Comparison of ENCODE assay signal across 10 mouse cellular contexts in the genomic region with DNA sequence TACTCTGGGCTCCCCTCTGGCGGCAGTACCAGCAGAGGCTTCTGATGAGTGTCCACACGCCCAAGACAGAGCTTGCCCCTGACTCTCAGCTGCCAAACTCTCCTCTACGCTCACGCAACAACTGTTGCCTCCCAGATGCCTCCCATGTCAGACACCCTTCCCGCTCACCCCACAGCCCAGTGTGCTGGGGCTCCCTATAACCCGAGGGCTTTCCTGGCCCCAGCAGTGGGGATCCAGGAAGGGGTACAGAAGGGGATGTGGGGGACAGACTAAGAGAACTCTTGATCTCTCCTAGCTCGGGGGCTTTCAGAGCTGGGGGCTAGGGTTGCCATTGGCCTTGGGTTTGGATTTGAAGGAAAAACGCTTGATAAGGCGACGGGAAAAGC. TPM values are rescaled to one million over a fixed set of nuclear protein-coding genes. Genes with fewer than 3 reads are reported as not detected.
A peak's percentile ranks its signal among the peaks of the same experiment; 100 is the strongest.
DNase-seq lines count a peak whose midpoint lies in the region; ATAC-seq lines count a peak whose summit lies in the region.
"Had no signal": no experiment of that assay in that cellular context is flagged by ENCODE, and none has a peak within 500 bp of the region (broad histone marks: within the 10 kb centered on the region; RNA-seq: fewer than 3 reads in every experiment).

No protein-coding gene starts in this region.

- no peaks in the 10 kb centered on the region for H3K4me1 ChIP-seq in hindbrain, embryonic 14.5 days (replicated peaks; ENCODE audit: control insufficient read depth, insufficient read depth, low read length)
- no peaks in the 10 kb centered on the region; the same call in 1 of the 2 replicates for H3K4me1 ChIP-seq in hindbrain, embryonic 16.5 days (ENCODE audit: control insufficient read depth, insufficient read depth, low read depth, low read length)
- H3K4me1 ChIP-seq in midbrain, embryonic 13.5 days (replicated peaks), result peaks cover 12% of the 10 kb centered on the region
- no peaks in the 10 kb centered on the region for H3K4me1 ChIP-seq in midbrain, embryonic 16.5 days (ENCODE audit: control insufficient read depth, insufficient read depth, low read length)
- peaks cover 11% of the 10 kb centered on the region for H3K4me1 ChIP-seq in intestine, embryonic 16.5 days (ENCODE audit: control insufficient read depth, insufficient read depth, low read length)
- H3K4me1 ChIP-seq in stomach, embryonic 15.5 days, result peaks cover 13% of the 10 kb centered on the region

- no peak overlapping the region for H3K4me2 ChIP-seq in hindbrain, embryonic 14.5 days (replicated peaks)
- H3K4me2 ChIP-seq in hindbrain, embryonic 16.5 days (ENCODE audit: low read length), result no peak overlapping the region
- no peak overlapping the region for H3K4me2 ChIP-seq in midbrain, embryonic 13.5 days (replicated peaks)
- no peak overlapping the region for H3K4me2 ChIP-seq in midbrain, embryonic 16.5 days (ENCODE audit: low read length)
- H3K4me2 ChIP-seq in intestine, embryonic 16.5 days (ENCODE audit: low read depth, low read length), result peak overlapping the region; percentile 30; the same call in 1 of the 2 replicates
- H3K4me2 ChIP-seq in stomach, embryonic 15.5 days, result peak overlapping the region; percentile 39

- no peaks in the 10 kb centered on the region for H3K9me3 ChIP-seq in hindbrain, embryonic 14.5 days (ENCODE audit: control insufficient read depth, low read length)
- H3K9me3 ChIP-seq in hindbrain, embryonic 16.5 days (ENCODE audit: control insufficient read depth, low read length), result no peaks in the 10 kb centered on the region
- no peaks in the 10 kb centered on the region for H3K9me3 ChIP-seq in midbrain, embryonic 13.5 days
- H3K9me3 ChIP-seq in midbrain, embryonic 16.5 days (replicated peaks; ENCODE audit: control insufficient read depth, low read length, poor library complexity, severe bottlenecking), result no peaks in the 10 kb centered on the region
- no peaks in the 10 kb centered on the region for H3K9me3 ChIP-seq in intestine, embryonic 16.5 days (ENCODE audit: control insufficient read depth, low read length)
- no peaks in the 10 kb centered on the region for H3K9me3 ChIP-seq in stomach, embryonic 15.5 days
- H3K9me3 ChIP-seq: limb, embryonic 12.5 days had no signal

- no peaks in the 10 kb centered on the region for H3K27me3 ChIP-seq in hindbrain, embryonic 14.5 days (ENCODE audit: control insufficient read depth, insufficient read depth, low read length)
- no peaks in the 10 kb centered on the region for H3K27me3 ChIP-seq in hindbrain, embryonic 16.5 days (replicated peaks; ENCODE audit: control insufficient read depth, insufficient read depth, low read length)
- 0 out of 2 replicates have a peak, but pooled peaks cover 3% of the 10 kb centered on the region for H3K27me3 ChIP-seq in midbrain, embryonic 13.5 days
- H3K27me3 ChIP-seq in midbrain, embryonic 16.5 days (ENCODE audit: control insufficient read depth, insufficient read depth, low read depth, low read length), result no peaks in the 10 kb centered on the region
- no peaks in the 10 kb centered on the region for H3K27me3 ChIP-seq in intestine, embryonic 16.5 days (replicated peaks; ENCODE audit: control insufficient read depth, insufficient read depth, low read length)
- H3K27me3 ChIP-seq in stomach, embryonic 15.5 days (replicated peaks), result no peaks in the 10 kb centered on the region

- H3K9ac ChIP-seq in hindbrain, embryonic 14.5 days, result no peak overlapping the region
- no peak overlapping the region for H3K9ac ChIP-seq in hindbrain, embryonic 16.5 days (ENCODE audit: low read depth, low read length)
- H3K9ac ChIP-seq in midbrain, embryonic 13.5 days (replicated peaks), result 0 out of 2 replicates have a peak overlapping the region, but pooled peaks have one; percentile 36
- H3K9ac ChIP-seq in midbrain, embryonic 16.5 days (ENCODE audit: low read depth, low read length), result no peak overlapping the region
- H3K9ac ChIP-seq in intestine, embryonic 16.5 days (ENCODE audit: low read depth, low read length), result peak overlapping the region; percentile 44
- no peak overlapping the region for H3K9ac ChIP-seq in stomach, embryonic 15.5 days

- no peak for ATAC-seq in hindbrain, embryonic 14.5 days (ENCODE audit: low FRiP score)
- no peak for ATAC-seq in hindbrain, embryonic 16.5 days
- no peak for ATAC-seq in midbrain, embryonic 13.5 days
- ATAC-seq in midbrain, embryonic 16.5 days, result no peak
- ATAC-seq in intestine, embryonic 16.5 days, result peak; percentile 9; the same call in 1 of the 2 replicates
- ATAC-seq in stomach, embryonic 15.5 days (ENCODE audit: insufficient read depth, low FRiP score, low read depth), result no peak

- peaks cover 51% of the 10 kb centered on the region for H3K36me3 ChIP-seq in hindbrain, embryonic 14.5 days (replicated peaks; ENCODE audit: control insufficient read depth, insufficient read depth)
- H3K36me3 ChIP-seq in hindbrain, embryonic 16.5 days (ENCODE audit: control insufficient read depth, insufficient read depth, low read length), result peaks cover 12% of the 10 kb centered on the region
- H3K36me3 ChIP-seq in midbrain, embryonic 13.5 days, result peaks cover 45% of the 10 kb centered on the region
- H3K36me3 ChIP-seq in midbrain, embryonic 16.5 days (ENCODE audit: control insufficient read depth, insufficient read depth, low read length), result peaks cover 19% of the 10 kb centered on the region
- peaks cover 7% of the 10 kb centered on the region; the same call in 1 of the 2 replicates for H3K36me3 ChIP-seq in intestine, embryonic 16.5 days (ENCODE audit: control insufficient read depth, insufficient read depth, low read length)
- peaks cover 23% of the 10 kb centered on the region for H3K36me3 ChIP-seq in stomach, embryonic 15.5 days

- 25% methylated on average over 10 of the region's 10 CpGs for WGBS in hindbrain, embryonic 14.5 days
- 31% methylated on average over 10 of the region's 10 CpGs for WGBS in hindbrain, embryonic 16.5 days
- WGBS in midbrain, embryonic 13.5 days, result 27% methylated on average over 10 of the region's 10 CpGs
- WGBS in midbrain, embryonic 16.5 days, result 28% methylated on average over 10 of the region's 10 CpGs
- 40% methylated on average over 10 of the region's 10 CpGs for WGBS in intestine, embryonic 16.5 days
- WGBS in stomach, embryonic 15.5 days, result 36% methylated on average over 10 of the region's 10 CpGs

- DNase-seq in hindbrain, embryonic 14.5 days (ENCODE audit: low spot score), result no peak
- DNase-seq in urinary bladder, postnatal 14 days (ENCODE audit: low spot score), result no peak
- DNase-seq in adrenal gland, postnatal 10 days, result no peak
- DNase-seq: cerebellum, postnatal 25 days had no signal

- no peak overlapping the region for H3K4me3 ChIP-seq in hindbrain, embryonic 14.5 days (replicated peaks; ENCODE audit: low read length)
- no peak overlapping the region for H3K4me3 ChIP-seq in hindbrain, embryonic 16.5 days (ENCODE audit: low read length)
- no peak overlapping the region for H3K4me3 ChIP-seq in midbrain, embryonic 13.5 days (replicated peaks)
- H3K4me3 ChIP-seq in midbrain, embryonic 16.5 days (ENCODE audit: low read depth, low read length), result no peak overlapping the region
- no peak overlapping the region for H3K4me3 ChIP-seq in intestine, embryonic 16.5 days (ENCODE audit: low read length)
- peak overlapping the region; percentile 25; the same call in 1 of the 2 replicates for H3K4me3 ChIP-seq in stomach, embryonic 15.5 days (replicated peaks)
- H3K4me3 ChIP-seq: limb, embryonic 12.5 days had no signal

- H3K27ac ChIP-seq in hindbrain, embryonic 14.5 days, result peak overlapping the region; percentile 29; the same call in 1 of the 2 replicates
- no peak overlapping the region for H3K27ac ChIP-seq in hindbrain, embryonic 16.5 days (ENCODE audit: low read depth, low read length)
- H3K27ac ChIP-seq in midbrain, embryonic 13.5 days, result no peak overlapping the region; the same call in 1 of the 2 replicates
- no peak overlapping the region for H3K27ac ChIP-seq in midbrain, embryonic 16.5 days (ENCODE audit: low read length)
- peak overlapping the region; percentile 30; the same call in 1 of the 2 replicates for H3K27ac ChIP-seq in intestine, embryonic 16.5 days (ENCODE audit: low read length)
- H3K27ac ChIP-seq in stomach, embryonic 15.5 days, result peak overlapping the region; percentile 55
- H3K27ac ChIP-seq: limb, embryonic 12.5 days had no signal

RNA-seq across cellular contexts. Expression of gene Hinfp, which starts 5.3 kb away (rescaled TPM):
- polyA plus RNA-seq in hindbrain, embryonic 14.5 days (2014; fragmentation: Nextera tagmentation; extraction: Ambion mirVana), result 17.4 and 17.9 TPM in 2 replicates
- polyA plus RNA-seq in hindbrain, embryonic 16.5 days (2015; fragmentation: Nextera tagmentation; extraction: Ambion mirVana), result 22.3 and 26.6 TPM in 2 replicates
- polyA plus RNA-seq in midbrain, embryonic 13.5 days (2015; fragmentation: Nextera tagmentation; extraction: Ambion mirVana), result 37.5 and 38.5 TPM in 2 replicates
- 28.7 and 30.0 TPM in 2 replicates for polyA plus RNA-seq in midbrain, embryonic 16.5 days (2015; fragmentation: Nextera tagmentation; extraction: Ambion mirVana)
- polyA plus RNA-seq in intestine, embryonic 16.5 days (2015; fragmentation: Nextera tagmentation; extraction: Ambion mirVana), result 17.8 and 19.4 TPM in 2 replicates
- 20.3 and 21.4 TPM in 2 replicates for polyA plus RNA-seq in stomach, embryonic 15.5 days (2015; fragmentation: Nextera tagmentation; extraction: Ambion mirVana)
- 10 to 100 TPM; 17.3 to 24.4 TPM for total RNA-seq in adrenal gland, postnatal 10 days (2021)

RNA-seq across cellular contexts. Expression of gene C2cd2l, which starts 9.3 kb away (rescaled TPM):
- polyA plus RNA-seq in hindbrain, embryonic 14.5 days (2014; fragmentation: Nextera tagmentation; extraction: Ambion mirVana), result 24.0 and 25.6 TPM in 2 replicates
- 23.1 and 27.1 TPM in 2 replicates for polyA plus RNA-seq in hindbrain, embryonic 16.5 days (2015; fragmentation: Nextera tagmentation; extraction: Ambion mirVana)
- polyA plus RNA-seq in midbrain, embryonic 13.5 days (2015; fragmentation: Nextera tagmentation; extraction: Ambion mirVana), result 23.0 and 27.3 TPM in 2 replicates
- polyA plus RNA-seq in midbrain, embryonic 16.5 days (2015; fragmentation: Nextera tagmentation; extraction: Ambion mirVana), result 22.3 and 24.8 TPM in 2 replicates
- 15.3 and 16.5 TPM in 2 replicates for polyA plus RNA-seq in intestine, embryonic 16.5 days (2015; fragmentation: Nextera tagmentation; extraction: Ambion mirVana)
- polyA plus RNA-seq in stomach, embryonic 15.5 days (2015; fragmentation: Nextera tagmentation; extraction: Ambion mirVana), result 7.9 and 10.1 TPM in 2 replicates
- 10 to 100 TPM; 19.3 to 25.1 TPM for total RNA-seq in adrenal gland, postnatal 10 days (2021)

RNA-seq across cellular contexts. Expression of gene Dpagt1, which starts 15.1 kb away (rescaled TPM):
- polyA plus RNA-seq in hindbrain, embryonic 14.5 days (2014; fragmentation: Nextera tagmentation; extraction: Ambion mirVana), result 34.6 and 36.1 TPM in 2 replicates
- 32.5 and 42.6 TPM in 2 replicates for polyA plus RNA-seq in hindbrain, embryonic 16.5 days (2015; fragmentation: Nextera tagmentation; extraction: Ambion mirVana)
- polyA plus RNA-seq in midbrain, embryonic 13.5 days (2015; fragmentation: Nextera tagmentation; extraction: Ambion mirVana), result 40.8 TPM in 2 replicates
- polyA plus RNA-seq in midbrain, embryonic 16.5 days (2015; fragmentation: Nextera tagmentation; extraction: Ambion mirVana), result 36.1 and 39.6 TPM in 2 replicates
- polyA plus RNA-seq in intestine, embryonic 16.5 days (2015; fragmentation: Nextera tagmentation; extraction: Ambion mirVana), result 39.3 and 42.7 TPM in 2 replicates
- polyA plus RNA-seq in stomach, embryonic 15.5 days (2015; fragmentation: Nextera tagmentation; extraction: Ambion mirVana), result 33.2 and 33.5 TPM in 2 replicates
- 10 to 100 TPM; 25.2 to 27.7 TPM for total RNA-seq in adrenal gland, postnatal 10 days (2021)

RNA-seq across cellular contexts. Expression of gene Abcg4, which starts 22.3 kb away (rescaled TPM):
- polyA plus RNA-seq in hindbrain, embryonic 14.5 days (2014; fragmentation: Nextera tagmentation; extraction: Ambion mirVana), result 21.7 and 24.4 TPM in 2 replicates
- 33.7 and 36.2 TPM in 2 replicates for polyA plus RNA-seq in hindbrain, embryonic 16.5 days (2015; fragmentation: Nextera tagmentation; extraction: Ambion mirVana)
- 17.3 and 18.1 TPM in 2 replicates for polyA plus RNA-seq in midbrain, embryonic 13.5 days (2015; fragmentation: Nextera tagmentation; extraction: Ambion mirVana)
- 29.7 and 33.9 TPM in 2 replicates for polyA plus RNA-seq in midbrain, embryonic 16.5 days (2015; fragmentation: Nextera tagmentation; extraction: Ambion mirVana)
- polyA plus RNA-seq in intestine, embryonic 16.5 days (2015; fragmentation: Nextera tagmentation; extraction: Ambion mirVana), result 2.6 and 3.0 TPM in 2 replicates
- 4.6 and 5.1 TPM in 2 replicates for polyA plus RNA-seq in stomach, embryonic 15.5 days (2015; fragmentation: Nextera tagmentation; extraction: Ambion mirVana)
- 10 to 100 TPM; 15.0 to 23.1 TPM for total RNA-seq in adrenal gland, postnatal 10 days (2021)

RNA-seq across cellular contexts. Expression of gene H2afx, which starts 23.8 kb away (rescaled TPM):
- polyA plus RNA-seq in hindbrain, embryonic 14.5 days (2014; fragmentation: Nextera tagmentation; extraction: Ambion mirVana), result 102 and 107 TPM in 2 replicates
- polyA plus RNA-seq in hindbrain, embryonic 16.5 days (2015; fragmentation: Nextera tagmentation; extraction: Ambion mirVana), result 106 and 143 TPM in 2 replicates
- 193 and 209 TPM in 2 replicates for polyA plus RNA-seq in midbrain, embryonic 13.5 days (2015; fragmentation: Nextera tagmentation; extraction: Ambion mirVana)
- 112 and 124 TPM in 2 replicates for polyA plus RNA-seq in midbrain, embryonic 16.5 days (2015; fragmentation: Nextera tagmentation; extraction: Ambion mirVana)
- polyA plus RNA-seq in intestine, embryonic 16.5 days (2015; fragmentation: Nextera tagmentation; extraction: Ambion mirVana), result 268 and 278 TPM in 2 replicates
- polyA plus RNA-seq in stomach, embryonic 15.5 days (2015; fragmentation: Nextera tagmentation; extraction: Ambion mirVana), result 260 and 267 TPM in 2 replicates
- 10 to 100 TPM; 87.2 to 99.6 TPM for total RNA-seq in adrenal gland, postnatal 10 days (2021)

Comparison
In these comparisons a context has a peak if more than half of its experiments do, and no peak if none do; other contexts are left out.
1. H3K27ac ChIP-seq: peak in hindbrain, embryonic 14.5 days (single experiment), intestine, embryonic 16.5 days (single experiment) and stomach, embryonic 15.5 days (single experiment); none in hindbrain, embryonic 16.5 days (single experiment), midbrain, embryonic 13.5 days (single experiment) and midbrain, embryonic 16.5 days (single experiment).
2. H3K9ac ChIP-seq: peak in midbrain, embryonic 13.5 days (single experiment) and intestine, embryonic 16.5 days (single experiment); none in hindbrain, embryonic 14.5 days (single experiment), hindbrain, embryonic 16.5 days (single experiment), midbrain, embryonic 16.5 days (single experiment) and stomach, embryonic 15.5 days (single experiment).
3. H3K4me2 ChIP-seq: peak in intestine, embryonic 16.5 days (single experiment) and stomach, embryonic 15.5 days (single experiment); none in hindbrain, embryonic 14.5 days (single experiment), hindbrain, embryonic 16.5 days (single experiment), midbrain, embryonic 13.5 days (single experiment) and midbrain, embryonic 16.5 days (single experiment).